Mouse (Mus musculus) intestine, postnatal 0 days (tissue): Measurements from ENCODE around the gene Abca4. TPM values are rescaled to one million over a fixed set of nuclear protein-coding genes. Genes with fewer than 3 reads are reported as not detected.

Source experiments
- ATAC-seq: fragments of 200-750 bp; cut with Nextera tagmentation; 2 replicates; pipeline ENCODE4 v1.8.0; 2017; ENCODE audit warnings: mild to moderate bottlenecking, moderate TSS enrichment, moderate library complexity
- H3K27ac ChIP-seq: fragments of 300-500 bp; sonication (generic); 2 replicates; pipeline ENCODE4 v1.5.1; 2014; ENCODE audit warnings: mild to moderate bottlenecking, low read depth, low read length, moderate library complexity
- H3K27me3 ChIP-seq: fragments of 300-500 bp; sonication (generic); replicated peaks from 2 replicates; pipeline ENCODE4 v1.6.1; 2014; ENCODE audit warnings: low read length, mixed read lengths; ENCODE audit not compliant: control insufficient read depth, insufficient read depth
- H3K36me3 ChIP-seq: fragments of 300-500 bp; sonication (generic); 2 replicates; pipeline ENCODE4 v1.6.1; 2014; ENCODE audit warnings: mild to moderate bottlenecking, moderate library complexity; ENCODE audit not compliant: control insufficient read depth, insufficient read depth
- H3K4me1 ChIP-seq: fragments of 300-500 bp; sonication (generic); replicated peaks from 2 replicates; pipeline ENCODE4 v1.6.1; 2014; ENCODE audit warnings: antibody characterized with exemption, low read length, mixed read lengths; ENCODE audit not compliant: control insufficient read depth, insufficient read depth
- H3K4me2 ChIP-seq: fragments of 300-500 bp; sonication (generic); replicated peaks from 2 replicates; pipeline ENCODE4 v1.6.1; 2014; ENCODE audit warnings: low read depth, mild to moderate bottlenecking, moderate library complexity
- H3K4me3 ChIP-seq: fragments of 300-500 bp; sonication (generic); 2 replicates; pipeline ENCODE4 v1.5.1; 2014; ENCODE audit warnings: low read depth, low read length
- H3K9ac ChIP-seq: fragments of 300-500 bp; sonication (generic); 2 replicates; pipeline ENCODE4 v1.6.1; 2014; ENCODE audit warnings: mild to moderate bottlenecking, low read depth, low read length
- H3K9me3 ChIP-seq: fragments of 300-500 bp; sonication (generic); 2 replicates; pipeline ENCODE4 v1.6.1; 2016; ENCODE audit warnings: mixed run types; ENCODE audit not compliant: control insufficient read depth
- CTCF ChIP-seq: sonication (generic); IDR thresholded peaks from 2 replicates; pipeline ENCODE4 v1.5.1; 2016; ENCODE audit warnings: low read depth, mild to moderate bottlenecking, control low read depth, antibody characterized with exemption, moderate library complexity
- WGBS: fragments of 180-500 bp; shearing (Covaris S2); extraction: QIAGEN DNeasy Blood & Tissue Kit; methylation state at CpG from one replicate; pipeline ENCODE4 v1.1.7; 2014; 5-methylcytosine and 5-hydroxymethylcytosine counted together
- polyA plus RNA-seq: library from polyadenylated mRNA; unstranded; fragments of >200 nt; fragmentation: Nextera tagmentation; extraction: Ambion mirVana; gene quantifications from 2 replicates; pipeline ENCODE4 v1.2.1, GENCODE M21; 2015

The Abca4 gene
- polyA plus RNA-seq, 1 experiment from 2014 or later: 0.56 TPM

- 65% methylated on average over 10 of the region's 10 CpGs for WGBS
- Histone ChIP-seq H3K9ac (no peak overlapping the region), H3K27ac (no peak overlapping the region)
Measured at GRCm38 (mm10) chr3:122046187-122046620, 2.0 kb downstream of the Abca4 start.

DNA sequence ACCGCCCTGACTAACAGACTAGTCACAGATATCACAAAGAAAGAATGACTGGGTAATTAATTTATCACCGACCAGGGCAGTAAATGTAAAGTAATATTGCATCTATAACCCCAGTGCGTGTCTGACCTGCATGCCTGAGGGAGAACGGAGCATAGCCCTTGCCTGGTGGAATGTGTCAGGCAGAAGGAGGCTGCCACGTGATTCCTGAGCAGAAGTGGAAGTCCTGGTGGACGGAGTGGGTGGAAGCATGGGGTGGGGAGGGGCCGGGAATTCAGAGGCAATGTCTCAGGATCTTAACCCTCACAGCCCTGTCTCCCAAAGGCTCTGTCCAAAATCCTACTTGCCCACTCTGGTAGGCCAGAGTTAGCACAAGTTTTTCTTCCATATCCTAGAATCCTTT lies 3.2 kb downstream of the Abca4 start:
- H3K36me3 ChIP-seq: no peaks in the 10 kb centered on the region
- ATAC-seq: peak; percentile 54
- 0 out of 2 replicates have a peak overlapping the region, but pooled peaks have one; percentile 3 for H3K4me2 ChIP-seq
- no peaks in the 10 kb centered on the region for H3K9me3 ChIP-seq
- no peak overlapping the region for H3K4me3 ChIP-seq
- no peak overlapping the region for H3K27ac ChIP-seq
- H3K27me3 ChIP-seq: peaks cover 4% of the 10 kb centered on the region; the same call in 1 of the 2 replicates
- peaks cover 11% of the 10 kb centered on the region for H3K4me1 ChIP-seq
- WGBS: 19% methylated on average over 7 of the region's 7 CpGs
- no peak overlapping the region for H3K9ac ChIP-seq
- peak; percentile 17; the same call in 1 of the 2 replicates for TF ChIP-seq CTCF

More at GRCm38 (mm10) chr3:122046187-122046620, 2.0 kb downstream of the Abca4 start:
- no peak for ATAC-seq
- Histone ChIP-seq H3K4me3 (no peak overlapping the region), H3K9me3 (no peaks in the 10 kb centered on the region), H3K27me3 (peaks cover 4% of the 10 kb centered on the region; the same call in 1 of the 2 replicates), H3K36me3 (no peaks in the 10 kb centered on the region), H3K4me1 (peaks cover 11% of the 10 kb centered on the region), H3K4me2 (no peak overlapping the region)
- TF ChIP-seq CTCF: no peak

GRCm38 (mm10) chr3:122047921-122048861 lies 3.9 kb downstream of the Abca4 start:
- H3K27me3 ChIP-seq: peaks cover 4% of the 10 kb centered on the region; the same call in 1 of the 2 replicates
- H3K4me2 ChIP-seq: 0 out of 2 replicates have a peak overlapping the region, but pooled peaks have one; percentile 3
- H3K4me3 ChIP-seq: no peak overlapping the region
- H3K9me3 ChIP-seq: no peaks in the 10 kb centered on the region
- H3K27ac ChIP-seq: no peak overlapping the region
- no peak for ATAC-seq
- no peak overlapping the region for H3K9ac ChIP-seq
- TF ChIP-seq CTCF: no peak
- no peaks in the 10 kb centered on the region for H3K36me3 ChIP-seq
- WGBS: 26% methylated on average over 17 of the region's 17 CpGs
- peaks cover 11% of the 10 kb centered on the region for H3K4me1 ChIP-seq

- Histone ChIP-seq H3K36me3 (no peaks in the 10 kb centered on the region), H3K9me3 (no peaks in the 10 kb centered on the region), H3K27ac (no peak overlapping the region), H3K27me3 (peaks cover 4% of the 10 kb centered on the region; the same call in 1 of the 2 replicates), H3K4me3 (no peak overlapping the region), H3K9ac (no peak overlapping the region), H3K4me2 (no peak overlapping the region), H3K4me1 (peaks cover 11% of the 10 kb centered on the region)
- ATAC-seq: peak; percentile 61
- no peak for TF ChIP-seq CTCF
- 33% methylated on average over 6 of the region's 6 CpGs for WGBS
Measured at GRCm38 (mm10) chr3:122049158-122049557, 4.9 kb downstream of the Abca4 start.

DNA sequence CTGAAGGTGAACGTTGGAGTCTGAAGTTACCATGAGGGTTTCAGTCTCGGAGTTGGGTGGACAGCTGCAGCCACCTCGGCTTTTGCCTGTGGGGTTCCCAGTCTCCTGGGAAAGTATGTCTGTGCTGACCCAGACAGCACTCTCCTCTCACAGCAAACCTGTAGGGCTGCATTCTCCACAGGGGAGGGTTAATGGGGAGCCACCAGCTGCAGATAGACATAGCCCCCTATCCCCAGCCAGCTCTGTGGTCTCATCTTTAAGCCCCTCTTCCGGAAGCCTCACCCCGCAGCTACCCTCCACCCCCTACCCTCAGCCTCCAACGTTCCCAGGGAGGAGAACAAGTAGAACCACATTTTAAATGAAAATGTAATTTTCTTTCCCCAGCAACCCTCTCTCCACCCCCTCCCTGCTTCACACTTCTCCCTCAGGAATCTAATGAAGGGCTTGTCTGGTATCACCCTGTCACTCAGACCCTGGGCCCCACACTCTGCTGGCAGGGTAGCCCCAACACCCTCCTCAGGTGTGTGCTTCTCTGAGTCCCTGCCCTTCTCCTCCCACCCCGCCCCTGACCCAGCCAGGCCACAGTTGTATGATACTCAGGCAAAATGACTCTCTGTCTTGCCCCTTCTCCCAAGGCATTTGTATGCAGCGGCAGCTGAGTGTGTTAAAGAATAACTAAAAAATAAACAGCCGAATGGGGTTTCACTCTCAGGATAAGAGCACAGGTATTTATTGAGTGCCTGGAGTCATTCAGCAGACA lies 14.4 kb downstream of the Abca4 start:
- no peak overlapping the region for H3K4me3 ChIP-seq
- 30% methylated on average over 9 of the region's 9 CpGs for WGBS
- H3K4me1 ChIP-seq: no peaks in the 10 kb centered on the region
- no peak overlapping the region for H3K27ac ChIP-seq
- no peak overlapping the region for H3K4me2 ChIP-seq
- H3K9me3 ChIP-seq: no peaks in the 10 kb centered on the region
- H3K9ac ChIP-seq: no peak overlapping the region
- TF ChIP-seq CTCF: no peak
- H3K36me3 ChIP-seq: no peaks in the 10 kb centered on the region
- H3K27me3 ChIP-seq: no peaks in the 10 kb centered on the region
- peak; percentile 54; the same call in 1 of the 2 replicates for ATAC-seq

DNA sequence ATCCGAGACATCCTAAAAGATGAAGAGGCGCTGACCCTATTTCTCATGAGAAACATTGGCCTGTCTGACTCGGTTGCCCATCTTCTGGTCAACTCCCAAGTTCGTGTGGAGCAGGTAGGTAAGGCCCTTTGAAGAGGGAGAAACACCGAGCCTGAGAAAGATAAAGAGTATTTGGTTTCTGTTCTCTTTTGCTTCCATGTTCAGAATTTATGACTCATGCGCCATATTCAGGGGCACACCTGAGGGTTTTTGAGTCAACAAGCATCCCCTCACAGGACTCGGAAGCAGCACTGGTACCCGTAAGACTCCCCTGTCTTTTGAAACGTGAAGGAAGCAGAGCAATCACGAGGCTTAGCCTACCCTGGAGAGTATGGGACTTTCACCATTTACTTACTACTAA lies 18.3 kb downstream of the Abca4 start:
- Histone ChIP-seq H3K9me3 (no peaks in the 10 kb centered on the region), H3K36me3 (no peaks in the 10 kb centered on the region), H3K4me2 (no peak overlapping the region), H3K4me1 (no peaks in the 10 kb centered on the region; the same call in 1 of the 2 replicates), H3K27me3 (no peaks in the 10 kb centered on the region), H3K4me3 (no peak overlapping the region), H3K9ac (no peak overlapping the region), H3K27ac (no peak overlapping the region)
- ATAC-seq: no peak
- TF ChIP-seq CTCF: no peak
- 70% methylated on average over 10 of the region's 10 CpGs for WGBS
